Mouse (Mus musculus) MEL (cell line): Measurements from ENCODE around the gene Bmp6.

Source experiments
- BHLHE40 ChIP-seq: IDR thresholded peaks from 2 replicates; pipeline ENCODE4 v1.6.1; 2012; ENCODE audit warnings: low read depth, mild to moderate bottlenecking, inconsistent platforms, low read length, improper control_type of control experiment, borderline replicate concordance
- CTCF ChIP-seq, 3 experiments: IDR thresholded peaks in 2 of 3; conservative IDR thresholded peaks in 1 of 3; 2 replicates each; pipeline ENCODE4 v1.5.1; 2011 to 2012; ENCODE audit warnings: low read length in 3 of 3, low read depth in 2 of 3, mild to moderate bottlenecking in 2 of 3, improper control_type of control experiment in 1 of 3, inconsistent platforms in 1 of 3, mixed read lengths in 1 of 3, moderate library complexity in 1 of 3; ENCODE audit not compliant: control insufficient read depth in 1 of 3, insufficient read depth in 1 of 3, poor library complexity in 1 of 3, severe bottlenecking in 1 of 3
- GATA1 ChIP-seq: IDR thresholded peaks from 2 replicates; pipeline ENCODE4 v1.6.1; 2011; ENCODE audit warnings: low read depth, low read length, improper control_type of control experiment
- JUND ChIP-seq: IDR thresholded peaks from 2 replicates; pipeline ENCODE4 v1.6.1; 2011; ENCODE audit warnings: low read depth, mild to moderate bottlenecking, improper control_type of control experiment, low read length
- MYC ChIP-seq: IDR thresholded peaks from 2 replicates; pipeline ENCODE4 v1.6.1; 2011; ENCODE audit warnings: low read depth, mild to moderate bottlenecking, low read length, improper control_type of control experiment, moderate library complexity
- POLR2A ChIP-seq, 2 experiments: IDR thresholded peaks; 2 replicates each; pipeline ENCODE4 v1.6.1; 2011 to 2012; ENCODE audit warnings: low read length in 2 of 2, mild to moderate bottlenecking in 2 of 2, control low read depth in 1 of 2, improper control_type of control experiment in 1 of 2, low read depth in 1 of 2, moderate library complexity in 1 of 2; ENCODE audit not compliant: control insufficient read depth in 1 of 2, insufficient read depth in 1 of 2, poor library complexity in 1 of 2

DNA sequence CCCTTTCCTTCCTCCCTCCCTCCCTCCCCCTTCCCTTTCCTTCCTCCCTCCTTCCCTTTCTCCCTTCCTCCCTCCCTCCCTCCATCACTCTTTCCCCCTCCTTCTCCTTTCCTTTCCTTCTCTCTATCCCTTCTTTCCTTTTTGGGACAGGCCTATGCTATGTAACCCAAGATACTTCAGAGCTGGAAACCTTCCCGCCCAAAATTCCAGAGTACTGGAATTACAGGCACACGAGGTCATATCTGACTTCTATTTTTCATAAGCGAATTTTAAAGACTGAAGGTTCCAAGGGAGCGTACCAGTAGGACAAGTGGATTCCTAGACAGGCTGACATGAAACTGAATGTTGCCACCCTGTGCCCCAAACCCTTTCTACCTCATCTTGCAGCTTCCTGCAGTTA, 4.1 kb downstream of the Bmp6 start:
- TF ChIP-seq CTCF (IDR thresholded peaks at IDR 0.05 in 2 of 3, conservative IDR thresholded peaks at IDR 0.05 in 1 of 3; ENCODE audit: control insufficient read depth in 1 of 3, insufficient read depth in 1 of 3, low read depth in 2 of 3, low read length in 3 of 3, poor library complexity in 1 of 3, severe bottlenecking in 1 of 3), result no peak
- no peak for TF ChIP-seq MYC
- no peak for TF ChIP-seq GATA1
- TF ChIP-seq BHLHE40, result no peak
- TF ChIP-seq POLR2A (IDR thresholded peaks at IDR 0.05; ENCODE audit: control insufficient read depth in 1 of 2, insufficient read depth in 1 of 2, low read depth in 1 of 2, low read length in 2 of 2, poor library complexity in 1 of 2), result no peak
- TF ChIP-seq JUND, result no peak
